ENCODE assay signal across 22 mouse cellular contexts in genomic region chr5:111304730-111305129, GRCm38 (mm10). TPM values are rescaled to one million over a fixed set of nuclear protein-coding genes. Genes with fewer than 3 reads are reported as not detected.
DNase-seq lines count a peak whose midpoint lies in the region; ATAC-seq and TF ChIP-seq lines count a peak whose summit lies in the region.
"Had no signal": no experiment of that assay in that cellular context is flagged by ENCODE, and none has a peak within 500 bp of the region (broad histone marks: within the 10 kb centered on the region; RNA-seq: fewer than 3 reads in every experiment).

No protein-coding gene starts in this region.

- H3K4me1 ChIP-seq in liver, adult 2 months (ENCODE audit: control insufficient read depth, insufficient read depth, low read length) = peaks cover 5% of the 10 kb centered on the region
- H3K4me1 ChIP-seq in liver, embryonic 11.5 days (replicated peaks; ENCODE audit: control insufficient read depth, insufficient read depth, low read length) = no peaks in the 10 kb centered on the region
- no peaks in the 10 kb centered on the region for H3K4me1 ChIP-seq in E14TG2a.4 (replicated peaks; ENCODE audit: low read depth, low read length)
- H3K4me1 ChIP-seq in hindbrain, embryonic 14.5 days (replicated peaks; ENCODE audit: control insufficient read depth, insufficient read depth, low read length) = no peaks in the 10 kb centered on the region
- H3K4me1 ChIP-seq: embryonic facial prominence, embryonic 15.5 days; midbrain, embryonic 12.5 days had no signal

- TF ChIP-seq CTCF in gastrocnemius, adult 2 months (IDR thresholded peaks at IDR 0.05) = peak; percentile 57
- TF ChIP-seq CTCF in liver, adult 2 months (IDR thresholded peaks at IDR 0.05; ENCODE audit: low read depth, low read length) = peak; percentile 51; the same call in 1 of the 2 replicates
- peak; percentile 18; the same call in 1 of the 2 replicates for TF ChIP-seq CTCF in E14TG2a.4 (conservative IDR thresholded peaks at IDR 0.05; ENCODE audit: low read length)

- no peaks in the 10 kb centered on the region for H3K79me2 ChIP-seq in liver, adult 2 months (ENCODE audit: control insufficient read depth, insufficient read depth, low read length)

- WGBS in liver, adult 2 months = 94% methylated on average over 3 of the region's 3 CpGs
- 86% methylated on average over 3 of the region's 3 CpGs for WGBS in liver, embryonic 11.5 days
- 91% methylated on average over 3 of the region's 3 CpGs for WGBS in hindbrain, embryonic 14.5 days

- H3K27ac ChIP-seq in gastrocnemius, adult 2 months = no peak overlapping the region
- H3K27ac ChIP-seq in liver, adult 2 months (replicated peaks; ENCODE audit: insufficient read depth, low read depth, low read length) = no peak overlapping the region
- H3K27ac ChIP-seq in liver, embryonic 11.5 days (ENCODE audit: low read depth, low read length) = no peak overlapping the region
- no peak overlapping the region for H3K27ac ChIP-seq in hindbrain, embryonic 14.5 days
- H3K27ac ChIP-seq: embryonic facial prominence, embryonic 15.5 days; heart, embryonic 13.5 days; limb, embryonic 15.5 days; midbrain, embryonic 12.5 days had no signal

- DNase-seq in gastrocnemius, adult 2 months = no peak
- no peak for DNase-seq in gastrocnemius, postnatal 25 days
- peak; percentile 65 for DNase-seq in liver, adult 2 months (ENCODE audit: extremely low read depth, low read depth, low spot score)
- DNase-seq in liver, embryonic 11.5 days (ENCODE audit: low spot score) = no peak
- peak; percentile 29 for DNase-seq in induced T-regulatory cell, adult 2 months (ENCODE audit: low read depth)
- no peak for DNase-seq in hindbrain, embryonic 14.5 days (ENCODE audit: low spot score)
- no peak for DNase-seq in cerebellum, adult 11-12 months
- DNase-seq: cerebellum, adult 2 months; gastrocnemius, postnatal 10 days; heart, postnatal 14 days; kidney, adult 18-20 months; kidney, postnatal 25 days; left cerebral cortex, postnatal 4 days; lung, embryonic 14.5 days; thymus, postnatal 25 days had no signal

- no peak overlapping the region for H3K4me3 ChIP-seq in gastrocnemius, adult 2 months
- no peak overlapping the region for H3K4me3 ChIP-seq in liver, adult 2 months (ENCODE audit: insufficient read depth, low read depth, low read length)
- H3K4me3 ChIP-seq in liver, embryonic 11.5 days (ENCODE audit: low read depth, low read length) = no peak overlapping the region
- no peak overlapping the region for H3K4me3 ChIP-seq in E14TG2a.4 (replicated peaks; ENCODE audit: low read length)
- no peak overlapping the region for H3K4me3 ChIP-seq in hindbrain, embryonic 14.5 days (replicated peaks; ENCODE audit: low read length)
- H3K4me3 ChIP-seq: embryonic facial prominence, embryonic 15.5 days; heart, embryonic 13.5 days; limb, embryonic 15.5 days; midbrain, embryonic 12.5 days had no signal

- intact Hi-C loops in gastrocnemius, adult 2 months (cut with DNase I) = no loop called here

- H3K4me2 ChIP-seq in liver, embryonic 11.5 days = no peak overlapping the region
- no peak overlapping the region for H3K4me2 ChIP-seq in hindbrain, embryonic 14.5 days (replicated peaks)
- H3K4me2 ChIP-seq: embryonic facial prominence, embryonic 15.5 days; heart, embryonic 13.5 days; limb, embryonic 15.5 days; lung, embryonic 14.5 days; midbrain, embryonic 12.5 days had no signal

- no peak for TF ChIP-seq POLR2A in liver, adult 2 months (IDR thresholded peaks at IDR 0.05; ENCODE audit: extremely low read depth, insufficient read depth, low read length)

- no peaks in the 10 kb centered on the region for H3K36me3 ChIP-seq in liver, adult 2 months (ENCODE audit: control insufficient read depth, insufficient read depth, low read length)
- H3K36me3 ChIP-seq in liver, embryonic 11.5 days (ENCODE audit: control insufficient read depth, insufficient read depth, low read length) = no peaks in the 10 kb centered on the region
- H3K36me3 ChIP-seq in E14TG2a.4 (ENCODE audit: insufficient read depth, low read length) = no peaks in the 10 kb centered on the region
- no peaks in the 10 kb centered on the region for H3K36me3 ChIP-seq in hindbrain, embryonic 14.5 days (replicated peaks; ENCODE audit: control insufficient read depth, insufficient read depth)
- H3K36me3 ChIP-seq: embryonic facial prominence, embryonic 15.5 days; heart, embryonic 13.5 days; limb, embryonic 15.5 days; midbrain, embryonic 12.5 days had no signal

- ATAC-seq in liver, embryonic 11.5 days (replicated peaks; ENCODE audit: low FRiP score) = no peak
- no peak for ATAC-seq in hindbrain, embryonic 14.5 days (ENCODE audit: low FRiP score)
- ATAC-seq: forebrain, embryonic 14.5 days; inflammation-experienced regulatory T-cells, adult 6 months had no signal

- no peaks in the 10 kb centered on the region for H3K9me3 ChIP-seq in liver, embryonic 11.5 days (ENCODE audit: control insufficient read depth, low read length)
- 0 out of 2 replicates have a peak, but pooled peaks cover 3% of the 10 kb centered on the region for H3K9me3 ChIP-seq in E14TG2a.4 (ENCODE audit: low read length)
- H3K9me3 ChIP-seq in hindbrain, embryonic 14.5 days (ENCODE audit: control insufficient read depth, low read length) = no peaks in the 10 kb centered on the region
- H3K9me3 ChIP-seq: embryonic facial prominence, embryonic 15.5 days; limb, embryonic 15.5 days had no signal

- H3K27me3 ChIP-seq in liver, adult 2 months (ENCODE audit: control insufficient read depth, insufficient read depth, low read length) = no peaks in the 10 kb centered on the region
- H3K27me3 ChIP-seq in liver, embryonic 11.5 days (replicated peaks; ENCODE audit: control insufficient read depth, insufficient read depth, low read length) = no peaks in the 10 kb centered on the region
- H3K27me3 ChIP-seq in E14TG2a.4 (ENCODE audit: insufficient read depth, low read length) = 0 out of 2 replicates have a peak, but pooled peaks cover 2% of the 10 kb centered on the region
- no peaks in the 10 kb centered on the region for H3K27me3 ChIP-seq in hindbrain, embryonic 14.5 days (ENCODE audit: control insufficient read depth, insufficient read depth, low read length)
- H3K27me3 ChIP-seq: embryonic facial prominence, embryonic 15.5 days; heart, embryonic 13.5 days; limb, embryonic 15.5 days; midbrain, embryonic 12.5 days had no signal

- no peak overlapping the region for H3K9ac ChIP-seq in liver, adult 2 months (ENCODE audit: low read depth, low read length)
- no peak overlapping the region for H3K9ac ChIP-seq in liver, embryonic 11.5 days (ENCODE audit: low read depth, low read length)
- no peak overlapping the region for H3K9ac ChIP-seq in hindbrain, embryonic 14.5 days
- H3K9ac ChIP-seq: embryonic facial prominence, embryonic 15.5 days; heart, embryonic 13.5 days; limb, embryonic 15.5 days; lung, embryonic 14.5 days; midbrain, embryonic 12.5 days had no signal

RNA-seq across cellular contexts. Expression of gene Pitpnb, which starts 25.8 kb away (rescaled TPM):
- 10 to 100 TPM; 20.7 to 25.8 TPM for total RNA-seq in gastrocnemius, adult 2 months (2021)
- total RNA-seq in gastrocnemius, postnatal 25 days (2021) = 10 to 100 TPM; 20.3 to 21.1 TPM
- 19.3 and 23.4 TPM in 2 replicates for total RNA-seq in liver, adult 2 months (2014; rRNA removed)
- 45.2 and 48.6 TPM in 2 replicates for polyA plus RNA-seq in liver, adult 2 months (2012; rRNA removed)
- 81.0 and 85.3 TPM in 2 replicates for polyA plus RNA-seq in liver, embryonic 11.5 days (2014; fragmentation: Nextera tagmentation; extraction: Ambion mirVana)
- polyA plus RNA-seq in hindbrain, embryonic 14.5 days (2014; fragmentation: Nextera tagmentation; extraction: Ambion mirVana) = 95.2 and 110 TPM in 2 replicates

Comparison
In these comparisons a context has a peak if more than half of its experiments do, and no peak if none do; other contexts are left out.
1. DNase-seq: peak in liver, adult 2 months (single experiment) and induced T-regulatory cell, adult 2 months (single experiment); none in gastrocnemius, adult 2 months (single experiment), gastrocnemius, postnatal 25 days (single experiment), liver, embryonic 11.5 days (single experiment), hindbrain, embryonic 14.5 days (single experiment) and cerebellum, adult 11-12 months (single experiment).
2. Peak in every context shown above with its lines, with median percentiles within 50 percentile points of each other: CTCF ChIP-seq.